Mouse (Mus musculus) heart, postnatal 0 days (tissue): ENCODE data around the gene Arhgef17.

Experiments used
- CTCF ChIP-seq: IDR thresholded peaks from 2 replicates; pipeline ENCODE4 v1.5.1; 2016; ENCODE audit warnings: antibody characterized with exemption, control low read depth, low read depth
- EP300 ChIP-seq: IDR thresholded peaks from 2 replicates; pipeline ENCODE4 v1.6.1; 2016; ENCODE audit warnings: antibody characterized with exemption, low read depth

DNA sequence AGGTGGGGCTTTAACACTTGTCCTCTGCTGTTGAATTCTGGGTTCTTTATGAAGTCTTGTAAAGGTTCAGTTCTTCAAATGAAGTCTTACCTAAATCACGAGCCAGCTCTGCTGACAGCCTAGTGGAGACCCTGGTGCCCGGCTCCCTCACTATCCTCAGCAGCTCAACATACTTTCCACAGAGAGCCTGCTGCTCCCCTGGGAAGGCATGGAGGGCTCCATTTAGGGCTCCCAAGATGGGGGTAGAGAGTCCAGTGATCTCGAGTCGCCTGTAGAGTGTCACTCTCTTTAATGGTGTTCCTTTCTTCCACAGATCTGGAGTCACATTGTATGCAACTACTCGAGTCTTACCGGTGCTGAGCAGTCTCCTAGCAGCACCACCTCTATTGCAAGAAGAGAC lies 96.2 kb downstream of the Arhgef17 start:
- TF ChIP-seq CTCF (no peak), EP300 (no peak)
